Mouse (Mus musculus): ENCODE data around the gene Bola1. TPM values are rescaled to one million over a fixed set of nuclear protein-coding genes. Genes with fewer than 3 reads are reported as not detected.
"Not testable (repeated sequence)": the region's sequence is repeated elsewhere in the genome, so short reads cannot be mapped to it uniquely, and the experiment has no call there.

Bola1 gene
- polyA plus RNA-seq, 1 experiment from 2014 or later, result 53.6 TPM

- peak; percentile 57 for TF ChIP-seq EP300 (optimal IDR thresholded peaks at IDR 0.05)
- TF ChIP-seq CTCF (IDR thresholded peaks at IDR 0.05; ENCODE audit: low read depth), result peak; percentile 15; the same call in 1 of the 2 replicates
- Histone ChIP-seq H3K4me2 (replicated peaks; ENCODE audit: low read depth) (peak within 1 kb of the TSS; percentile 69), H3K4me3 (ENCODE audit: low read depth, low read length) (peak within 1 kb of the TSS; percentile 53), H3K4me1 (replicated peaks; ENCODE audit: control insufficient read depth, insufficient read depth) (0 out of 2 replicates have a peak, but pooled peaks cover 5% of the 10 kb centered on the region), H3K27ac (replicated peaks) (peak within 1 kb of the TSS; percentile 97), H3K9ac (ENCODE audit: low read length) (peak within 1 kb of the TSS; percentile 79), H3K27me3 (ENCODE audit: control insufficient read depth, insufficient read depth, low read length) (no peaks in the 10 kb centered on the region), H3K9me3 (ENCODE audit: control insufficient read depth, low read length) (no peaks in the 10 kb centered on the region), H3K36me3 (ENCODE audit: control insufficient read depth, insufficient read depth, low read length) (no peaks in the 10 kb centered on the region)
- peak; percentile 92 for ATAC-seq (ENCODE audit: low FRiP score, low TSS enrichment)
- DNase-seq (ENCODE audit: low spot score), result peak; percentile 84
- WGBS, result under 1% methylated on average over 42 of the region's 43 CpGs
These were observed 1.5 kb upstream of the Bola1 start, which contains the start of the genes Hist2h2ac and Hist2h2be for GRCm38 (mm10) chr3:96220765-96221639. Gene Hist2h2ac (minus strand): TSS chr3:96220880. Gene Hist2h2be (plus strand): TSS chr3:96221119.

DNA sequence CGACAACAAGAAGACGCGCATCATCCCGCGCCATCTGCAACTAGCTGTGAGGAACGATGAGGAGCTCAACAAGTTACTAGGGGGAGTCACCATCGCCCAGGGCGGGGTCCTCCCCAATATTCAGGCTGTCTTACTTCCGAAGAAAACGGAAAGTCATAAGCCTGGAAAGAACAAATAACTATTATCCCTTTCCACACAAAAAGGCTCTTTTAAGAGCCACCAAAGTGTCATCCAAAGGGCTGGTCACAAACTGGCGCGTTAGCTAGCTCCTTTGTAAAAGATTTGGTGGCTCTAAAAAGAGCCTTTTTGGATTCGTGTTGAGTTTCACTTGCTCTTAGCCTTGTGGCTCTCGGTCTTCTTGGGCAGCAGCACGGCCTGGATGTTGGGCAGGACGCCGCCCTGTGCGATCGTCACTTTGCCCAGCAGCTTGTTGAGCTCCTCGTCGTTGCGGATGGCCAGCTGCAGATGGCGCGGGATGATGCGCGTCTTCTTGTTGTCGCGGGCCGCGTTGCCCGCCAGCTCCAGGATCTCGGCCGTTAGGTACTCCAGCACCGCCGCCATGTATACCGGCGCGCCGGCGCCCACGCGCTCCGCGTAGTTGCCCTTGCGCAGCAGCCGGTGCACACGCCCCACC, 739 bp upstream of the Bola1 start:
- ATAC-seq (ENCODE audit: low FRiP score, low TSS enrichment); H3K9me3 ChIP-seq (ENCODE audit: control insufficient read depth, low read length); H3K27me3 ChIP-seq (ENCODE audit: control insufficient read depth, insufficient read depth, low read length); H3K36me3 ChIP-seq (ENCODE audit: control insufficient read depth, insufficient read depth, low read length); H3K4me1 ChIP-seq (replicated peaks; ENCODE audit: control insufficient read depth, insufficient read depth): not testable (repeated sequence)
- Histone ChIP-seq H3K4me2 (replicated peaks; ENCODE audit: low read depth) (peak overlapping the region; percentile 69), H3K9ac (ENCODE audit: low read length) (peak overlapping the region; percentile 79), H3K4me3 (ENCODE audit: low read depth, low read length) (peak overlapping the region; percentile 53), H3K27ac (replicated peaks) (peak overlapping the region; percentile 97)
- peak; percentile 35 for DNase-seq (ENCODE audit: low spot score)
- WGBS, result 0% methylated on average over 25 of the region's 47 CpGs

DNA sequence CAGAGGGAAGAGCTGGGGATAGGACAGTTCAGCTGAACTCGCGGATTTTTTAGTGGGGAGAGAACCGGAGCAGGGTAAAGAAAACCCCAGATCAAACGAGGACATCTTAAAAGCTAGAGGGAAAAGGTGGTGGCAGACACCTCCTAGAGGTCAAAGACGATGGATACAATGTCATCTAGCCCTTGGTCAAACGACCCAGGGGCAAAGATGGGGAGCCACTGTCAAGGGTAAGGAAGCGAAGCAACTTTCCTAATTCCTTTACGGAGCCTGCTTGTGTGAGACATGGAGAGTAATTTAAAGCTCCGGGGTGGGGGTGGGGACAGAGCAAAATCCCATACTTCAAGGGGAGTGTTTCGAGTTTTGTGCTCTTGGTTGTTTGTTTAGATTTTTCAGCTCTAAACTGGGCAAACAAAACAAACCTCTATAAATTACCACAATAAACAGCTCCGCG, 293 bp downstream of the Bola1 start:
- H3K36me3 ChIP-seq (ENCODE audit: control insufficient read depth, insufficient read depth, low read length), result no peaks in the 10 kb centered on the region
- H3K9ac ChIP-seq (ENCODE audit: low read length), result peak overlapping the region; percentile 79
- H3K9me3 ChIP-seq (ENCODE audit: control insufficient read depth, low read length), result no peaks in the 10 kb centered on the region
- TF ChIP-seq EP300 (optimal IDR thresholded peaks at IDR 0.05) (no peak), CTCF (IDR thresholded peaks at IDR 0.05; ENCODE audit: low read depth) (peak; percentile 58)
- H3K27me3 ChIP-seq (ENCODE audit: control insufficient read depth, insufficient read depth, low read length), result no peaks in the 10 kb centered on the region
- no peak for ATAC-seq (ENCODE audit: low FRiP score, low TSS enrichment)
- H3K4me3 ChIP-seq (ENCODE audit: low read depth, low read length), result peak overlapping the region; percentile 53
- DNase-seq (ENCODE audit: low spot score), result peak; percentile 36
- peak overlapping the region; percentile 69 for H3K4me2 ChIP-seq (replicated peaks; ENCODE audit: low read depth)
- peak overlapping the region; percentile 97 for H3K27ac ChIP-seq (replicated peaks)
- 0% methylated on average over 12 of the region's 12 CpGs for WGBS
- 0 out of 2 replicates have a peak, but pooled peaks cover 5% of the 10 kb centered on the region for H3K4me1 ChIP-seq (replicated peaks; ENCODE audit: control insufficient read depth, insufficient read depth)

DNA sequence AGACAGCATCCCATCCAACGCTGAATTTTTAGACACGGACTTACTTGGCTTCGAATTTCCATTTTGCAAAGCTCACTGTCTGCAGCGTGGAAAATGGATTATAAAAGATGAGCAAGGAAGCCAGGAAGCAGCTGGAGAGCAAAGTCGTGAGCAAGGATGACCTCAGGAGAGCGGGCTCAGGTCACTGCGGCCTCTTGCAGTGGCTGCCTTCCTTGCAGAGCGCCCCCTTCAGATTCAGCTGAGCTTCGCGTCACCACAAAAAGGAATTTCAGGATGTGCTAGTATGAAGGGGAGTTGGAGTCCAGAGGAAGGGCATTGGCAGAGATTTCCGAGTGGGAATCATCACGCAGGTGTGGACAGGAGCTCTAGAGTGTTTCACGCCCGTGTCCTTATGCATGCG, 10.3 kb downstream of the Bola1 start:
- TF ChIP-seq EP300 (optimal IDR thresholded peaks at IDR 0.05) (no peak), CTCF (IDR thresholded peaks at IDR 0.05; ENCODE audit: low read depth) (peak; percentile 66)
- no peak for ATAC-seq (ENCODE audit: low FRiP score, low TSS enrichment)
- no peak overlapping the region for H3K27ac ChIP-seq (replicated peaks)
- no peak overlapping the region for H3K4me2 ChIP-seq (replicated peaks; ENCODE audit: low read depth)
- H3K9ac ChIP-seq (ENCODE audit: low read length), result no peak overlapping the region
- 26% methylated on average over 15 of the region's 15 CpGs for WGBS
- no peaks in the 10 kb centered on the region for H3K4me1 ChIP-seq (replicated peaks; ENCODE audit: control insufficient read depth, insufficient read depth)
- no peak overlapping the region for H3K4me3 ChIP-seq (ENCODE audit: low read depth, low read length)
- no peaks in the 10 kb centered on the region for H3K27me3 ChIP-seq (ENCODE audit: control insufficient read depth, insufficient read depth, low read length)
- H3K36me3 ChIP-seq (ENCODE audit: control insufficient read depth, insufficient read depth, low read length), result no peaks in the 10 kb centered on the region
- DNase-seq (ENCODE audit: low spot score), result peak; percentile 35
- no peaks in the 10 kb centered on the region for H3K9me3 ChIP-seq (ENCODE audit: control insufficient read depth, low read length)

- TF ChIP-seq CTCF (IDR thresholded peaks at IDR 0.05; ENCODE audit: low read depth), result peak; percentile 59
- TF ChIP-seq EP300 (optimal IDR thresholded peaks at IDR 0.05), result no peak
- H3K27me3 ChIP-seq (ENCODE audit: control insufficient read depth, insufficient read depth, low read length), result no peaks in the 10 kb centered on the region
- H3K4me2 ChIP-seq (replicated peaks; ENCODE audit: low read depth), result no peak overlapping the region
- no peaks in the 10 kb centered on the region for H3K9me3 ChIP-seq (ENCODE audit: control insufficient read depth, low read length)
- DNase-seq (ENCODE audit: low spot score) (no peak), ATAC-seq (ENCODE audit: low FRiP score, low TSS enrichment) (no peak)
- WGBS, result 59% methylated on average over 3 of the region's 3 CpGs
- H3K4me1 ChIP-seq (replicated peaks; ENCODE audit: control insufficient read depth, insufficient read depth), result no peaks in the 10 kb centered on the region
- H3K27ac ChIP-seq (replicated peaks), result no peak overlapping the region
- no peak overlapping the region for H3K9ac ChIP-seq (ENCODE audit: low read length)
- H3K4me3 ChIP-seq (ENCODE audit: low read depth, low read length), result no peak overlapping the region
- H3K36me3 ChIP-seq (ENCODE audit: control insufficient read depth, insufficient read depth, low read length), result no peaks in the 10 kb centered on the region
These were observed 11.7 kb downstream of the Bola1 start for GRCm38 (mm10) chr3:96207819-96208218.

All from stomach, postnatal 0 days (tissue).